Mouse (Mus musculus): Measurements from ENCODE around the gene Serpina6. TPM values are rescaled to one million over a fixed set of nuclear protein-coding genes. Genes with fewer than 3 reads are reported as not detected.

Serpina6 gene
- polyA plus RNA-seq, 3 experiments from 2014 or later = not detected

DNA sequence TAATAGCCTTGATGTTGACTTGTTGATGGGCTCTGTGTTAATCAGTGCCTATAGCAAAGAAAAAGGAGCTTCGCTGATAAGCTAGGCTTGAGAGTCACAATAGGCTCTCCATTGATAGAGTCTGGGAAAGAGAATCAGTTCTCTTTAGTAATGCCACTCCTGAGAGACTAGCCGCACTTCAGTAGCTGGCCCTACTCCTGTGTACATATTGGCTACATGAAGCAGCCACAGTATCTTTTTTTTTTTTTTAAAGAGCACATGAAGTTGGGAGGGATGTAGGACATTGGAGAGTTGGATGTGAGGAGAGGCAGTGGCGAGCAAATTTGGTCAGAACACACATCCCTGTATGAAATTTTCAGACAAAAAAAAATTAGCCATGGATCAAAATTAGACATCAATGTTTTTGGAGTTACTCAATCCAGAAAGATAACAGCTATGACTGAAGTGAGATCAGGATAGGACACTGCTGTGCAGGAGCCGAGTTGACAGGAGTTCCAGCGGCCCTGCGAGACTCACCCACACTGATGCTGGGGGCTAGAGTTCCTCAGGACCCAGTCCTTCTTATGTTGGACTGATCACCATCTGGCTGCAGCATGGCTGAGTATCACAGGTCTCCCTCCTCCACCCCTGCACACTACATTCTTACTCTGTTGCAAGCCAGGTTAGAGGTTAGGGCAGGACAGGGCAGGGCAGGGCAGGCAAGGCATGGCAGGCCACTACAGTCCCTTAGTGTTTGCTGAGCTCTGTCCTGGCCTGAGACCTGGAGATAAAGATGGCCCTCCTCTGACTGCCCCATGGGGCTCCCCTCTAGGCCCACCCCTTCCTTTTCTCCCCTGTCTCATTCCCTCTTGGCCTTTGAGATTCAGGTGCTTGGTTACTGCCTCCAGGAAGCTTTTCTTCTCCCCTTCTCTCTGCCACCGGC lies 1.6 kb downstream of the Serpina6 start:
- no peak for ATAC-seq

DNA sequence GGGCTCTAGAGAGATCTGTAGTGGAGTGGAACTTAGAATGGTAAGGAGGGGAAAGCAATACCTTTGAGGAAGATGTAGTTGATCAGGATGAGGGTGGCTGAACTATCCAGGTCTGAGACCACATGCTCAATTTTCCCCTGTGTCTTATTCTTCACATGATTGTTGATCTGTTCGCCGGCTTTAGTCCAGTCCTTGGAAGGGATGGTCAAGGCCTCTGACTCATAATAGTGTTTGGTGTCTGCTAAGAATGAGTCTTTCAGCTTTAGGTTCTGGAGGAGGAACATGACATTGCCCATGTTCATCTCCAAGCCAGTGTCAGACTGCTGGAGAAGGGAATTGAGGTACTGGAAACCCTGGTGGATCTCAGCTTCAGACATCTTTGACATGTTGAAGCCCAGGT lies 3.2 kb downstream of the Serpina6 start:
- no peak for ATAC-seq

DNA sequence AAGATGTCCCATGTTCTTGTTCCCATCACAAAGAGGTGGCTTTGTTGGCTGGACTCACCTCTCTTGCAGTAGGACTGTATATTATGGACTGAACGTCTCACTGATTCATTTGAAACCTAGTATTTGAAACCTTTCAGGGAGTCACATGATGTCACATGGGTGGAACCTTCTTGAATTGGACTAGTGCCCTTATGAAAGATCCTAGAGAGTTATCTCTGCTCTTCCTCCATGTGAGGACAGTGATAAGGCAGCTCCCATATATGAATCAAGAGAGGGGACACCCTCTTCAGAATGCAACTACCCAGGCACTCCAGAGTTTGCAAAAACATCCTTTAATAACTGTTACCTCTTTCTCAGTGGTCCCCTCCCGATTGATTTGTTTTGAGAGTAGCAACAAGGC lies 10.7 kb downstream of the Serpina6 start:
- ATAC-seq = no peak

DNA sequence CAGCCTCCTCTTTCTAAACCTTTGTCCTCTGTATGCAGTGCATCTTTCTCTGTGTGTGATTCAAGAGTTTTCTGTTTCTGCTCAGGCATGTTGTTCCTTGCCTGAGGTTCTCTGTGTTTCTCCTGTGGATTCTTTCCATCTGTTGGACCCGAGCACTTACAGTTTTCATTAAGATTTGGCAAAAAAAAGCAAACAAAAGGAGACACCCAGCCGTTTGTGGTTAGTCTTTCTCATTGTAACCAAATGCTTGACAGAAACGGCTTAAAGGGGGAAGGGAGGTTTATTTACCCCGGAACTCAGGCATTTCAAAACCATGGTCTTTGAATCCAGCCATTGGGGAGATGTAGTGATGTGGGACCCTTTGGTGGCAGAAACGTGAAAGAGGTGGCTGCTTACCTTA lies 12.4 kb downstream of the Serpina6 start:
- ATAC-seq = no peak

DNA sequence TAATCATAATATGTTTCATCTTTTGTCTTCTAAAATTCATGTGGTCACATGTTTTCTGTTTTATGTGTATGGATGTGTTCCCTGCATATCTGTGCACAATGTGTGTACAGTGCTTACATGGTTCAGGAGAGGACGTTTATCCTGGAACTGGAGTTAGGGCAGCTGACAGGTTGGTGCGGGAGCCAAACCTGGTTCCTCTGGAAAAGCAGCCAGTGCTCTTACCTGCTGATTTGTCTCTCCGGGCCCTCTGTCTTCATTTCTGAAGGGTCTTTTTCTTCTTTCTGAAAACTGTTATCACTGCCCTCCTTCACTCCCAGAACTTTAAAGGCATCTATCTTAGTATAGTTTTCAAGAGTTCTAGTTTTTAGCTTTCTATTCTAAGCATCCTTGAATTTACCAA lies 13.2 kb downstream of the Serpina6 start:
- no peak for ATAC-seq

DNA sequence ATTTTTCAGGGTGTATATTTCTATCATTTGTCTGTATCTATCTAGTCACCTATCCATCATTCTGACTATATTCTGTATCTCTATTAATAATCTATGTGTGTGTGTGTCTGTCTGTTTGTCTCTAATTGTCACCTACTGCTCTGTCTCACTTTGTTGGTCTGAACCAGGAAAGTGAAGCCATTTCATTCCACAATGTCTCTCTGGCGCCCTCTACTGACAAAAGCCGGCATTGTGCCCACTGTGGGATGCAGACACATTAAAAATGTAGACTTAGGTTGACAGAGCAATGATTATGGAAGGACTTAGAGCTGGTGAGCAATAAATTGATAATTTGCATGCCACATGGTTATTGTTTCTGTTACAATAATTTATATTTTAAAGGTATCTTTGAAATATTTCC lies 13.7 kb downstream of the Serpina6 start:
- ATAC-seq = no peak

DNA sequence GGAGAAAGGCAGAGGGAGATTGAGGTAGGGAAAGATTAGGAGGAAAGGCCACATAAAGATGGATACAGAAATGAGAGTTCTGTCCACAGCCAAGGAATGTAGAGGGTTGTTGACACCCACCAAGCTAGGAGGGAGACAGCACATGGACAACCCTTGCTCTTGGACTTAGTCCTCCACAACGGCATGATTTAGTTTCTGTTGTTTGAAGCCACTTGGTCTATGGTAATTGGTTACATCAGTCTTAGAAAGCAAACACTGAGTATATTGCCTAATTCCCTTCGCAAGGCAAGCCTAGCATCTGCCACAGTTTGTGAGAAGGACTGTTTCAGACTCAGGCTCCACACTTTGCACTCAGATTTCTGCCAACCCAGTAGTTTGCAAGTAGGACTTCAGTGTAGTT lies 21.2 kb downstream of the Serpina6 start:
- ATAC-seq = no peak

DNA sequence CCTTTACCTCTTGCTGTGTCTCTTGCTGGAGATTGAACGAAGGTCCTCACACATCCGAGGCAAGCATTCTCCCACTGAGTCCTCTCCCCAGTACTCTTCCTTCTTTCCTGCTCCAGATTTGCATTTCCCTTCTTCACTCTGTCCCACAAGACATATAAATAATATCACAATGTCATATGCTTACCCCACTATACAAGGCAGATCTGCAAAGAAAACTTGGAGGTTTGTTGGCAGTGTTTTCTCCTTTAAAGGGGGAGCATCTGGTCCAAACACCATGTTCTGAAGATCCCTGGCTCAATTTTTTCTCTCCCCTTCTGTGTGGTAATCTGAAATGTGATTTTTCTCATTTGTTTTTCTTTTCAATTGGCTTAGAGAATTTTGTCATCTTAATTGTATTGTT lies 22.6 kb downstream of the Serpina6 start:
- no peak for ATAC-seq

DNA sequence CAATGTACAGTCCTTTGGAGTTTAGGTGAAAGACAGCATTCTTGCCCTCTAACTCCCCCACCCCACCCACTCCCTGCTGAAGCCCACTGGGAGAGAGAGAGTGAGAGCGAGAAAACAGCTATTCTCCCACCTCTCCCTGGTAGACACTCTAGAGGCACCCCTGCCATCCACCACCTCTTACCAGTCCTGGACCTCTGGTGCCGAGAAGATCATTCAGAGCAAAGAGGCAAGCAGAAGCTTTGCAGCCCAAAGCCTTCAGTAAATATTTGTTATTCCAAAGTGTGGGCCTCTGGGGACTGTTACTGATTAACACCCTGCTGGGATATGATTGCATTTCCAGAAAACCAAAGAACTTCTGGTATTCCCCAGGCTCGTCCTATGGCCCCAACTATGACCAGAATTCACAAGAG lies 25.8 kb downstream of the Serpina6 start, which contains the start of gene Serpina10:
Gene Serpina10 (minus strand): TSS at position 242 of the 410 bp plus-strand sequence.
- ATAC-seq = no peak

DNA sequence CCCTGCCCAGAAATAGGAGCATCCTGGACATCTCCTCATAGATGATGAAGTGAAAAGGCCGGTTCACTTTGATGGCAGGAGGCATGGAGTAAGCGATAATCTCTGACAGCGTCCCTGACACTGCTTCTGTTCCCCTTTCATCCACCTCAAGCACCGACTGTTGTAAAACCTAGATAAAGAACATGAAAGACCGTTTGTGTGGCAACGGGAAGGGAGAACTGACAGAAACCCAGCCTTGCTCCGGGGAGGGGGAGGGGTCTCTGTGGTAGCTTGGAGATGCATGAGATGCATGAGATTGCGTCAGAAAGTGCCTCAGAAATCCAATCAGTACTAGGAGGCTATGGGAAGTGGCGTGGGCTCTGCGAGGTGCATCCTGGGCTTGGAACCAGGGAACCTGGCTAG lies 40.2 kb downstream of the Serpina6 start:
- no peak for ATAC-seq

DNA sequence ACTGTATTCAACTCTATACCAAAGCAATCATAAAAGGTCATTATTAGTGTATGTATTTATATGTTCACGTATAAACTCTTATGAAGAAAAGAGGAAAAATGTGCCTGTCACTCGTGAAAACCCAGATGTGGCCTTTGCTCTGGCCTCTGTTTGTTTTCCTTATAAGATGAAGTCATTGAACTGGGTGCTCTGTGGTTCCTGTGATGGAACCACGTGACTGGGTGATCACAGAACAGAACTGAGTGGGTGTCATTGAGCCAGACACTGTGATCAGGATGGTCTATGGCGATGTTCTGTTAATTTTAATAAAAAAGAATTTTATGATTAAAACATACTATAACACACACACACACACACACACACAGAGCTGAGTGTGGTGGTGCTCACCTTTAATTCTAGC lies 41.3 kb downstream of the Serpina6 start:
- no peak for ATAC-seq

DNA sequence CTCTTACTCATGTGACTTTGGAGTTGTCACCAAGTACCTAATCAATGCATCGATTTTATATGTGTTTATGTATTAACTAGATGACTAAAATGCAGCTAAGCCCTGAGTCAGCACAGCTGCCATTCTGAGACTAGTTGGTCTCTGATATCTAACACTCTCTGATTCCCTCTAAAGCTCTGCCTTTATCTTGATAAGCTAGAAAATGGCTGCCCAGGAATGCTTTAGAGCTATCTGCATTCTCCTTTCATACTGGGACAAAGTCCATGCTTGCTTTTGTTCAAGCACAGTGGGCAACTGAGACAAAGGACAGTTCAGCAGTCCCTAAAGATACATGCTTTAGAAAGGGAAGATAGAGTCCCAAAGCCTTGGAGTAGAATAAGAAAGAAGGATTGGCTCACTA lies 41.9 kb downstream of the Serpina6 start:
- ATAC-seq = no peak

DNA sequence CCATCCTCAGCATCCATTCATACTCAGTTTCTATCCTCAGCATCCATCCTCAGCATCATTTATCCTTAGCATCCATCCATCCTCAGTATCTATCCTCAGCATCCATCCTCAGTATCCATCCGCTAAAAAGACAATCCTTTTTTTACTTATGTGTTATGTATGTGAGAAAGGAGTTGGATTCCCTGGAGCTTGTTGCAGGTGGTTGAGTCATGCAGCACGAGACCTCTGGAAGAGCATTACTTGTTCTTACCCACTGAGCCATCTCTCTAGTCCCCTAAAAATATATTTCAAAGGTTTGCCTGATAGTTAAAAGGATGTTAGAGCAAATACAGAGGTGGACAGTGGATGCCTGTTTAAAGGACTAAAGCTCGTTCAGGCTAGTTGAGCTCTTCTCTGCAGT lies 55.2 kb downstream of the Serpina6 start:
- no peak for ATAC-seq

DNA sequence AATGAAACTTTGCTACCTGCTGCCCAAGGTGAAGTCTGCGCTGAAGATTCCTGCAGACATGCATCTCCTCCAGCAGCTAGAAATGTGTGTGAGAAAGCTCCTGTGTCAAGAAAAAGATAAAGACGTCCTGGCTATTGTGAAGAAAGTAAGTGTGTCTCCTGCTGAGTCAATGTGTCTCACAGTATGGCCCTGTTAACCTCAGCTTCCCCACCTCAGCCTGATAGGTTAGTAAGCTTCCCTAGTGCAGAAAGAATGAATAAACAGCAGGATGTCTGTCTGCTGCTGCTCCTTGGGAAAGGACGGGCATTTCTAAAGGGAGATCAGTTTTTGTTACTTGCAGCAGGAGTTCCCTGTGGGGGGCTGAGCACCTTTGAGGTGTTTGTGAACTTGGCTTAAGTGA lies 56.6 kb downstream of the Serpina6 start:
- ATAC-seq = no peak

DNA sequence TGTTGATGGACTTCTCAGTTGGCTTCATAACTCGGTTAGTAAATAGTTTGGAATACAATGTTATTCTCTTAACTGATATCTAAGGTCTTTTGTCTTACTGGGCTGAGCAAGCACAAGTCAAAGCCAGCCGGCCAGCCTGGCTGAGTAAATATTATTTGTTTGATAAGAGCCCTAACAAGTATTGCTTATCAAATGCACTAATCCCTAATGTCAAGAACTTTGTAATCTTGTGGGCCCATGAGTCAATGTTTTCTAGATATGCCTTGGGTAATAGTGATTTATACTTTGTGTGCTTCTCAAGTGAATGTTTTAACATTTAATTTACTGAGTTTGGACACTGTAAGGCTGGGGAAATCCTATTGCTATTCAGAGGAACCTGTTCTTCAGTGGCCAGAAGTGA lies 58.6 kb downstream of the Serpina6 start:
- ATAC-seq = no peak

Other genes with a start within 250 kb of the Serpina6 start
- 1 to 10 TPM in 2 of 3 experiments, not detected in 1; 1.1 TPM for gene 9330161L09Rik, start 249.4 kb downstream of the Serpina6 start, polyA plus RNA-seq (2017; shearing (Covaris generic))
- 100 to 1,000 TPM; 232 to 344 (median 235) TPM for gene Ddx24, start 231.4 kb downstream of the Serpina6 start, polyA plus RNA-seq (2017; shearing (Covaris generic))
- gene Ifi27, start 223.0 kb downstream of the Serpina6 start, polyA plus RNA-seq (2017; shearing (Covaris generic)) = 100 to 1,000 TPM; 291 to 440 (median 388) TPM
- gene Ifi27l2a, start 213.5 kb downstream of the Serpina6 start, polyA plus RNA-seq (2017; shearing (Covaris generic)) = 1,000 to 10,000 TPM in 1 of 3 experiments, 100 to 1,000 TPM in 2; 960 to 1,720 (median 961) TPM
- gene Ifi27l2b, start 200.0 kb downstream of the Serpina6 start, polyA plus RNA-seq (2017; shearing (Covaris generic)) = not detected
- gene Ppp4r4, start 124.9 kb downstream of the Serpina6 start, polyA plus RNA-seq (2017; shearing (Covaris generic)) = under 1 TPM in 1 of 3 experiments, not detected in 2; 0.28 TPM
- gene Serpina10, start 25.8 kb downstream of the Serpina6 start, polyA plus RNA-seq (2017; shearing (Covaris generic)) = not detected
- gene Serpina16, start 18.9 kb upstream of the Serpina6 start, polyA plus RNA-seq (2017; shearing (Covaris generic)) = not detected
- gene Serpina1f, start 38.3 kb upstream of the Serpina6 start, polyA plus RNA-seq (2017; shearing (Covaris generic)) = not detected
- not detected for gene Serpina1d, start 116.4 kb upstream of the Serpina6 start, polyA plus RNA-seq (2017; shearing (Covaris generic))
- gene Serpina1b, start 173.2 kb upstream of the Serpina6 start, polyA plus RNA-seq (2017; shearing (Covaris generic)) = not detected
- gene Serpina1a, start 206.3 kb upstream of the Serpina6 start, polyA plus RNA-seq (2017; shearing (Covaris generic)) = not detected
- not detected for gene Serpina1c, start 247.7 kb upstream of the Serpina6 start, polyA plus RNA-seq (2017; shearing (Covaris generic))

Measured in inflammation-experienced regulatory T-cells, adult 6 months (primary cell).